Mouse (Mus musculus) left cerebral cortex, adult 8-10 months (tissue): ENCODE measurements around the gene Saa1. TPM values are rescaled to one million over a fixed set of nuclear protein-coding genes. Genes with fewer than 3 reads are reported as not detected.
"Not testable (repeated sequence)": the region's sequence is repeated elsewhere in the genome, so short reads cannot be mapped to it uniquely, and the experiment has no call there.

Experiments used
- DNase-seq, 2 experiments: peaks; one replicate each; pipeline ENCODE4 v3.0.0; 2022; ENCODE audit warnings: low spot score in 2 of 2
- total RNA-seq, 4 experiments: library from RNA; stranded (reverse); gene quantifications; 2 replicates each; pipeline ENCODE4 v1.2.4; 2022

Saa1 gene
- total RNA-seq, result not detected

GRCm38 (mm10) chr7:46742880-46743279 is at the start of gene Saa1:
TSS of gene Saa1 (minus strand) at chr7:46742980.
- not testable (repeated sequence) for DNase-seq

DNA sequence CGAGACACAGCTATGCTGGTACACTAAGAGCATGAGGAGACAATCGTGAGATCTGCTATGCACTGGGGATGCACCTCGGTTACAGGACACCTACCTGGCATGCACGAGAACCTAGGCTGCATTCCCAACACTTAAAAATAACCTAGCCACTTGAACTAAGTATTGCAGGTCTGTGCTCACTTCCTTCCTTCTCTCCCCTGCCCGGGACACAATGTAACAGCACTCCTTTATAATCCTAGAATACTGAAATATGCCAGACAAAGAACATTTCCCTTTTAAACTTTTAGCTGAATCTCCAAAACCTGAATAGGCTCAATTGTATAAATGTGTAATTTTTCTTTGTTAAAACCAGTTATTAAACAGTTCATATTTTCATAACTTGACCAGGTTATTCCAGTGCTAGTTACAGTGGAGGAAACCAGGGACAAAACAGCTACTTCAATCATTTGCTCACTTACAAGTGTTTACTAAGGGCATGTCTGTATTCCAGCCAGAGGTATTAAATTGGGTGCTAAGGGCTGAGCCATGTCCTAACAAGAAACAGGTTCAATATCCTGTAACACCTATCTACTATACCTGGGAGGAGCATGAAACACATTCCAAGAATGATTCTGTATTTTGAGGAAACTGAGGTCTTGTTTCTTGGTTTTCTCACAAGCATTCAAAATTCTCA is 46.5 kb upstream of the Saa1 start:
- DNase-seq, result no peak

- peak; percentile 10 for DNase-seq
Observed at GRCm38 (mm10) chr7:46770706-46771105, 27.9 kb upstream of the Saa1 start.

DNA sequence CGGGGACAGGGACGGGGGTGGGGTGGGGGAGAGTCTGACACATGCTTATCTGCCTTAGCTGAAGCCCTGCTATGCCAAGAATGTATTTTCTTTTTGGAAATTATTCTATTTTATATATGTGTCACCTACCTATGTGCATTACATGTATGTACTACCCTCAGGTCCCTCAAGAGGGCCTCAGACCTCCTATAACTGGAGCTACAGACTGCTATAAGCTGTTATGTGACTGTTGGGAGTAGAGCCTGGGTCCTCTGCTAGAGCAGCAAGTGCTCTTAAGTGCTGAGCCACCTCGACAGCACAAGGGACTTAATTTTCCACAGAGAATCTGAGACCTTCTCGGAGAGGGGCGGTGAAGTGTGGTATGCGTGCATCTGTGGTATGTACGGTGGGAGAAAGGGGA is 25.7 kb upstream of the Saa1 start:
- DNase-seq, result no peak

DNA sequence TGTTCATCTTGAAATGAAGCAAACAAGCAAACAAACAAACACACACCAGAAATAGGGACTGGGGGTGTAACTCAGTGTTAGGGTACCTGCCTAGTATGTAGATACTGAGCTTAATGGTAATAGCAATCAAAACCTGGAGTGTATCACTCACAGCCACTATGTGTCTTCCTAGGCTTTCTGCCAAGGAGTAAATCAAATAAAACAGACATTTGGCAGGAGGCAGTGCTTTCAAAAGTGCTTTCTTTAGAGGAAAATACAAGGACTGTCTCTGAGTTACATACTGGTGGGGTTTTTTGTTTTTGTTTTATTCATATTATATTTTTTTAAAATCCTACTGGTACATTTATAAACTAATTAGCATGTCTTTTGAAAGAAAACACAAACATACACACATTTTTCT is 24.6 kb upstream of the Saa1 start:
- DNase-seq, result no peak

DNA sequence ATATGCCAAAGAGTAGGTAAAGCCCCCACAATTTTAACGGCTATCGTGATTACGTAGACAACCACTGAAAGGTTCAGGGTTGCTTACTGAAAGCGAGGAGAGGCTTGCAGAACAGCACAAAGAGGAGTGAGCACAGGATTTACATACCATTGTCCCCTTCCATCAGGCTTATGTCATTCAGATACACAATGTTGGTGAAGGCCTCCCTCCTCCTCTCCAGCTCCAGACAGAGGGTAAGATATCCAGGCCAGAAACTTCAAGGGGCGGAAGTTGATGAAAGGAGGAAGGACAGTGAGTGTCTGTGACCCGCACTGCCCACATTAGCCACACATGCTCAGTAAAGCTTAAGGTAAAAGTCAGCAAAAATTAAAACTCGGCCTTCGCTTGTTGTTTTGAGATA is 21.9 kb upstream of the Saa1 start:
- DNase-seq, result no peak

GRCm38 (mm10) chr7:46762601-46763000 is 19.8 kb upstream of the Saa1 start:
- DNase-seq, result no peak

- no peak for DNase-seq
Observed at GRCm38 (mm10) chr7:46761049-46761795, 18.4 kb upstream of the Saa1 start.

DNA sequence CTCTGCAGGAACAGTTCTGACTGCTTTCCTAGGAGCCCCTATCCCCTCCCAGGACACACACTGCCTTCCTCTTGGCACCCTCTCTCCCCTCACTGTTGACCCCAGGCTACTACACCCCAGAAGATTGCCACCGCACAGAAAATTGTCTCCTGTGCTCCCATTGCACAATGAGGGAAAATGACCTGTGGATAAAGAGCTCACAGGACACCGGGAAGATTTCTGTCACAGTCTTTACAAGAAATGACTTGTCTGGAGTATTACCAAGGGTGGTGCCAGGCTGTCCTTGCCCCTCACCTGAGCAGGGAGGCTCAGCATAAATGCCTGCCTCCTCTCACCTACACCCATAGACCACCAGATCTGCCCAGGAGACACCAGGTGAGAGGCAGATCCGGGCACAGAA is 8.7 kb upstream of the Saa1 start, which contains the start of gene Saa2:
Gene Saa2, plus strand, starts transcription at position 301 of the 400 bp plus-strand sequence.
- no peak for DNase-seq

DNA sequence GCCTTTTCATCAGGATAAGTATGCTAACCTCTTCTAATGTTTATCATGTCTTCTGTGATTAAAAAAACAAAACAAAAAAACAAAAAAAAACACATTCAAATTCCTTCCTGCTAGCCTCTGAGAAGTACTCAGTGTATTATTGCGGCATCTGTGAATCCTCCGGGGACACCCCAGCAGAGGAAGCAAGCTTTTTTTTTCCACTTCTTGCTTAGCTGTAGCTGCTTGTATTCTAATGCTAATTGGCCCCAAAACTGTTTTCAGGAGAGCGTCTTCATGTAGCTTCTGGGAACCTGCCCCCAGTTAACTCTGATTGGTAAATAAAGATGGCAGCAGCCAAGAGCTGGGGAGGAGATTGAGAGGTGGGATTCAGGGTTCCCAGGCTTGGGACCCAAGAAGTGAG is 5.7 kb upstream of the Saa1 start:
- no peak for DNase-seq

DNA sequence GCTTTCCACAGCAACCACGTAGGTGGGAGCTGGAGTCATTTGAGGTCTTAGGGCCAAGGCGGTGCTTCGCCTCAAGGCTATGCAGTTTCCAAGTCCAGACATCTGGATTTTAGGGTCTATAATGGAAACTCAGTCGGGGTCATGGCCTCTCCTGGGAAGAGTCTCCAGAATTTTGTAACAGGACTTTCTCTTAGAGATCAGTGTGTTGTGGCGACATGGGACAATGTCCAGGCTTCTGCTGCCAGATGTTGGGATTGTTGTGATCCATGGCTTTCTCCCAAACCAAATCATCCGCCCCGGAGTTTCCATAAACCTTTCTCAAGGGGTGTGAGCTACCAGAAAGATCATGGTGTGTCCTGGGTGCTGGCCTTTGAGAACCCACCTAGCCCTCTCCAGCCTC is 3.6 kb upstream of the Saa1 start:
- no peak for DNase-seq

DNA sequence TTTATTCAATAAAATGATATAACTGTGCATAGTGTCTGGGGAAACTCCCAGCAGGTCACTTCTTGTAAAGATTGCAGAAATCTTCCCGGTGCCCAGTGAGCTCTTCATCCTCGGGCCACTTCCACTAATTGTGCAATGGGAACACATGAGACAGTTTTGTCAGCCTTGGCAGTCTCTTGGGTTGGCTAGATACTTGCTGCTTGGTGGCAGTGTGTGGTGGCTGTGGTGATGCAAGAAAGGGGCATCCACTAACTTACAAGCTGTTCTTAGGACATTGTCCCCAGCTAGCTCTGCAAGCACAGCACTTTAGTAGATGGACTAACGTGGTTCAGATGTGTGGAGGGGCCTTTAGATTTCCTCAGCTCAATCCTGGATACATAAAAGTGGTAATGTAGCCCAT is 3.0 kb upstream of the Saa1 start:
- no peak for DNase-seq

- DNase-seq, result not testable (repeated sequence)
Observed at GRCm38 (mm10) chr7:46740041-46740440, 2.7 kb downstream of the Saa1 start.

DNA sequence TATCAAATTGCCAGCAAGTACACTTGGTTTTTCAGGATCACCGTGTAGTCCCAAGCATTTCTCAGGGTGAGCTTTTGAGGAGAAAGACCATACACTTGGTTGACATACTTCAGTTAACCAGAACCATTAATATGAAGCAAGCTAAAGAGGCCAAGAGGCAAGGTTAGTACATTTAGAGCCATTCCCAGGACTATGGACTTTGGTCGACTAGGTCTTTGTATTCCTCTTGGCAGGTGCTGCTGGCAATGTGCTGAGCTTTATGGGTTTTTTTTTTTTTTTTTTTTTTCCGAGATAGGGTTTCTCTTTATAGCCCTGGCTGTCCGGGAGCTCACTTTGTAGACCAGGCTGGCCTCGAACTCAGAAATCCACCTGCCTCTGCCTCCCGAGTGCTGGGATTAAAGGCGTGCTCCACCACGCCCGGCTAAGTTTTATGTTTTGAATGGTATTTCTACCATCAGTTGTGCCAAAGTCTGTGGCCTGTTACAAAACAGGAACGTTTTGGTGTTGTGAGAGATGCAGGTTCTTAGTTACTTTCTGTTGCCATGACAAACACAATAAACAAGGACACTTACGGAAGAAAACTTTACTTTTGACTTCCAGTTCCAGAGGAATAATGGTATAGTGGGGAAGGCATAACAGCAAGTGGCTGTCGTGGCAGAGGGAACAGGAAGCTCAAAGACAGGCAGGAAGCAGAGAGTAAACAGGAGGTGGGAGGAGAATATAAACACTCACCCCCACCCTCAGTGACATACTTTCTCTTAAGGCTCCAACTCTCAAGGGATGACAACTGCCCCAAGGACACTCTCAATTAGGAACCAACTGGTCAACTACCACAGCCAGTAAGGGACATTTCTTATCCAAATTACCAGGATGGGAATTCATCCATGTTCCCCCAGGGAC is 4.0 kb downstream of the Saa1 start:
- DNase-seq, result no peak

DNA sequence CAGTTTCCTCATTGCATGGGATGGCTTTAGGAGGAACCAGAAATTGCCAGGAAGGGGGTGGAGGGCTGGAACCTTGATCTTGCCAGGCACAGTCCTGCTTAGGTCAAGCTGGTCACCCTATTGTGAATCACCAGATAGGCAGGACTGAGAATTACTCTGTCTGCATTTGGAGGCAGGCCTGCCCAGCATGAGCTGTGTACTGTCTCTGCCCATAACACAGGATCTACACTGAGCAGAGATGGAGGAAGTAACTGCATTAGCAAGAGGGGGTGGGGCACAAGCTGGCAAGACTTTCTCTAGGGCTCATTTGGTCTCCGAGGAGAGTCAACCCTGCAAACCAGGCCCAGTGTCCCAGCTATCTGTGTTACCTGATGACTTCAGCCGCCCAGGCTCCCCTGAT is 7.8 kb downstream of the Saa1 start:
- no peak for DNase-seq

DNA sequence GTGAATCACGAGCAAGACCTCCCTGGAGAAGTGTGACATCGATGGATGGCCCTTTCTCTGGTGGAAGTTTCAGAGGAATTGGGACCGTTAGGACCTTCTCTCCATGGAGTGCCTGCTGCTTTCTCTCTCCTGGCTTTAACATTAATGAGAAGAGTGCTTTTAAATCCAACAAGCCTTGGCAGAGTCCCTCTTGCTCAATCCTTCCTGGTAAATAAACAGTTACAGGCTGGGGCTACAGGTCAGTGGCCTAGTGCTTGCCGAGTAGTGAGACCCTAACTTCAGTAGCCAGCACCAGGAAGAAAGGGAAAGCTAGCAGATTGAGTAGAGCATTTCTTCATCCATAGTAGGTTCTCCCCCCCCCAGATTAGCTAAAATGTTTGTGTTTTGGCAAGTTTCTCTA is 10.3 kb downstream of the Saa1 start, which contains the start of gene Saa4:
Gene Saa4, minus strand, starts transcription at position 146 of the 400 bp plus-strand sequence.
- no peak for DNase-seq

GRCm38 (mm10) chr7:46727584-46727983 is 15.2 kb downstream of the Saa1 start:
- DNase-seq, result no peak

DNA sequence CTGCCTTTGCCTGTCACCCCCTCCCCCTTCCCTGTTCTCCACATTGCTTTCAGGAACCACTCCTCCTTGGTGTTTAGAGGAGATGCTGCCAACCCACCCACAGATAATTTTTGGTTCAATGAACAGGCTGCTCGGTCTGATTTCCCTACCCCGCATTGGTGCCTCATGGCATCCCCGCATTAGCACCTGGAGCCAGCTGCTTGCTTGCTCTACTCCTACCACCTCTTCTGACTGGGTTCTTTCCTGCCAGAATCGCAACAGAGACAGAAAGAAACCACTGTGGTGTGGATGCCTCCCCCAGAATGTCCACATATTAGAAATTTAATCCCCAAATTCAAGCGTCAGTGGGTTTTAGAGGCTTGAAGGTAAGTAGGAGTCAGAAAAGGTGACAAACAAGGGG is 18.4 kb downstream of the Saa1 start:
- peak in 1 of 2 experiments; percentile 25 for DNase-seq

DNA sequence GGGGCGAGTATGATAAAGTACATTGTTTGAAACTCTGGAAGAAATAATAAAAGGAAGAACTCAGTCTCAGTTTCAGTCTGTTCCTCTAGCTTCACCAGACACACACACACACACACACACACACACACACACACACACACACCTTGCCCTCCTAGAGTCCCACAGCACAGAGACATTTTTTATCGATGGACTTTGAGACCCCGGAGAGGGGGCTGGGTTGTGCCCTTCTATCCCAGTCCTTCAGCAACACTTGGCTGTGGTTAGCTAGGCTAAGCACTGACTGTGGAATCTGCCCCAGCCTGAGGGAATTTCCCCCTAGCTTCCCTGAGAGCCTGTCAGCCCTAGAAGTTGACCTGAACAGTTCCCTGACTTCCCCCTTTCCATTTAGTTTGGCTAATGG is 18.9 kb downstream of the Saa1 start:
- DNase-seq, result no peak

DNA sequence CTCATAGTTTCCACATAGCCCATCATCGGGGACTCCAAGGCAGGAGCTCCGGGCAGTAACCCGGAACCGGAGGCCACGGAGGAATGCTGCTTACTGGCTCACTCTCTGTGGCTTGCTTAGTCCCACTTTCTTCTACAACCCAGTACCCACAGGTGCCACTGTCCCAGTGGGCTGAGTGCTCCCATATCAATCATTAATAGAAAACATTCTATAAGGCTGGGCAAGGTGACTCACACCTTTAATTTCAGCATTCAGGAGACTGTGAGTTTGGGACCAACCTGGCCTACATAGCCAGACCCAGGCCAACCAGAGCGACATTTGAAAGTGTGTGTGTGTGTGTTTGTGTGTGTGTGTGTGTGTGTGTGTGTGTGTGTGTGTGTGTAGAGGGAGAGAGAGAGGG is 19.4 kb downstream of the Saa1 start:
- no peak for DNase-seq

DNA sequence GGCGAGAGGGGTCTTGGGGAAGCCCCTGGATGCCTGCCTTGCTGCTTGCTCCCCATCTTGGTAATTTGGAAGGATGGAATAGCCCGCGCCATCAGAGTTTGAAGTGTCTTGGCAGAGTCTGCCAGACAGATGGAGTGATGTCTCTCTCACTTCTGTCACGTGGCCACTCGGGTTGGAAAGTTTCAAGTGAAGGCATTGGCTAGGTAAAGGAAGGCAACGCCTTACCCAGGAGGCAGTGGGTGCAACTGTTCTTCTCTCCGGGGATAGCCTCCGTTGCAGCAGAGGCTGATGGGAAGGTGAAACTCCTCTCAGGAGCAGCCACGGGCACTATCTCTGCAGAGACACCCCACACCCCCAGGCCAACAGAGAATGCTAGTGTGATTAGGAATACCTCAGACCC is 22.3 kb downstream of the Saa1 start:
- no peak for DNase-seq

DNA sequence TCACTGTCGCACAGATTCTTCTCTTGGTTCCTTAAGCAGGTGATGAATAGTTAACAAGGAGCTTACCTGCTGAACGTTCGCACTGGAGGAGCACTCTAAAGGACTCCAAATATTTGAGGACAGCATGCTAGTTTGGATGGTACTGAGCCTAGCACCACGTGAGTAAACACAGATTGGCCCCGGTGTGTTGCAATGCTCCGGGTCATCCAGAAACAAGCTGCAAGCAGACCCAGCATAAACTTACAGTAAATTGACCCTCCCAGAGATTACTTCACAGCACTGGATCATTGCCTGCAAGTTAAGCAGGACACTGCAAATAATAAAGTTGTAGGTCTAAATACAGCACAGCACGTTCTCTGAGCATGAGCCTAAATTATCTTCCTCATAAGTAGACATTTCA is 23.3 kb downstream of the Saa1 start:
- no peak for DNase-seq
